Mouse (Mus musculus): ENCODE measurements at regions not wholly inside any gene's neighbourhood (a gene's known extent, or its start where the extent isn't known, plus 50 kb on each side); places are given as distances from the start of the nearest gene placed in this dataset.

- no peak for DNase-seq (ENCODE audit: low read depth, low spot score)
Observed at GRCm38 (mm10) chr1:156993105-156993504, 53.7 kb upstream of the Ralgps2 start.

- no peak for DNase-seq (ENCODE audit: low read depth, low spot score)
Observed at GRCm38 (mm10) chr1:156992536-156992935, 53.1 kb upstream of the Ralgps2 start.

- DNase-seq (ENCODE audit: low read depth, low spot score): no peak
Observed at GRCm38 (mm10) chr1:156990567-156991494, 51.4 kb upstream of the Ralgps2 start.

- no peak for DNase-seq (ENCODE audit: low read depth, low spot score)
Observed at GRCm38 (mm10) chr1:156990112-156990511, 50.7 kb upstream of the Ralgps2 start.

GRCm38 (mm10) chr1:156989149-156989785 is 49.8 kb upstream of the Ralgps2 start:
- no peak for DNase-seq (ENCODE audit: low read depth, low spot score)

All from embryo, embryonic 11.5 days (tissue).